Mouse (Mus musculus) layer of hippocampus, adult 8-10 months (tissue): ENCODE measurements around the gene Abcb8. TPM values are rescaled to one million over a fixed set of nuclear protein-coding genes. Genes with fewer than 3 reads are reported as not detected.
A peak's percentile ranks its signal among the peaks of the same experiment; 100 is the strongest.

Experiments used
- DNase-seq, 2 experiments: peaks; one replicate each; pipeline ENCODE4 v3.0.0; 2022; ENCODE audit warnings: low spot score in 2 of 2
- total RNA-seq, 4 experiments: library from RNA; stranded (reverse); gene quantifications; 2 replicates each; pipeline ENCODE4 v1.2.4; 2022

The Abcb8 gene
- total RNA-seq: 10 to 100 TPM; 51.9 to 59.2 (median 56.8) TPM

- peak; percentile 84 to 87 for DNase-seq
Measured at GRCm38 (mm10) chr5:24393392-24393997, at the start of gene Abcb8. TSS of gene Abcb8 (plus strand) at chr5:24393663.

DNA sequence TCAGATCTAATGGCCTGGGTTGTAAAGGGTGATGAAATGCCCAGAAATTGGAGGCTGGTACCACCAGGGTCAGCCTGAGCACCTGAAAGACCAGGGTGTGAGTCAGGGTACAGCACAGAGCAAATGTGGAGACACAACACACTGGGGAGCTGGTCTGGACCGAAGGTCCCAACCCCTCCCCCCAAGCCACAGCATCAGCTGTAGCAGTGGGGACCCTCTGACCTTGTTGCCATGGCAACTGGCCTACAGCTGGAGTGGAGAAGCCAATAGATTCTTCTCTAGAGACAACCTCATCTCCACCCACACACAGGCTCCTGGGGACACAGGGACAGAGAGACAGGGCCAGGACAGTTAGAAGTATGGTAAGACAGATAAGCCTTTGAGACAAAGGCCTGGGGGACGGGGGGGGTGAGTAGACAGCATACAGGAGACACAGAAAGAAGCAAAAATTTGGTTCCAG lies 49.5 kb upstream of the Abcb8 start:
- no peak for DNase-seq

DNA sequence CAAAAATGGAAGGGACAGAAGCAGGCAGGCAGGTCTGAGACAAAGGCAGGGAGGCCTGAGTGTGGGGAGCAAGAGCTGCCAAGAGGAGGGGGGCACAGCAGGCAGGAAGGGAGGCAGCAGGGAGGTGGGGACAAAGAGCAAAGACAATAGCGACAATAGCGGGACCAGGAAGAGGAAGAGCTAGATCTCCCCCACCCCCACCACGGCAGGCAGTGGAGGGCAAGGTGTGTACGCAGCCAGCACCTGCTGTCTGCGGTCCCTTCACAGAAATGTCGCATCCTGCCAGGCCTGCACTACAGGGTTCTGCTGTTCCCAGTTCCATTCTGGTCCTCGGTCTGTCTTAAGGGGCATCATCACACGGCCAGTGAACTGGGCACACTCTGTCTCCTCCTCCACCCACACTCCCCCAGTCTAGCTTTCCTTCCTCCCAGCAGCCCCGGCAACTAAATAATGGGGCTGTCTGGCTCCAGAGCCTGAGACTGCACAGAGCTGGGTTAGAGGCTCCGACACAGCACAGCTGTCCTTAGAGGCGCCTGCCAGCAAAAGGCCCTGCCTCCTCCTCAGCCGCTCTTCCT lies 48.9 kb upstream of the Abcb8 start:
- no peak for DNase-seq

DNA sequence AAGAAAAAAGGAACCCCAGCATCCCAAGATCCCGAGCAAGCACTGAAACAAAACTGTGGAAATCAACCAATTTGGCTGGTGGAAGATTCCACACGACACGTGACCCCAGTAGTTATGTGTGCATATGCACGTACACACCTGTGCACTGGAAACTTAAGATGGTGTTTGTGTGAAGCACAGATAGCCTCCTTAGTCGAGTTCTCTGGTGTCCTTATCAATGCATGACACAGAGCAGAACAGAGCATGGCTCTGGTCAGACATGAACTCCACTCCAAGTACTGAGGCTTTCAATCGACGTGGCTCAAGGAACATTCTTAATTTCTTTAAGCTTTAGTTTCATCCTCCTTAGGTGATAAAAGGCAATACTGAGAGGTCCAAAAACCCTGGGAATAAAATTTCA lies 47.1 kb upstream of the Abcb8 start:
- DNase-seq: no peak

- no peak for DNase-seq
Measured at GRCm38 (mm10) chr5:24347186-24347875, 46.1 kb upstream of the Abcb8 start.

DNA sequence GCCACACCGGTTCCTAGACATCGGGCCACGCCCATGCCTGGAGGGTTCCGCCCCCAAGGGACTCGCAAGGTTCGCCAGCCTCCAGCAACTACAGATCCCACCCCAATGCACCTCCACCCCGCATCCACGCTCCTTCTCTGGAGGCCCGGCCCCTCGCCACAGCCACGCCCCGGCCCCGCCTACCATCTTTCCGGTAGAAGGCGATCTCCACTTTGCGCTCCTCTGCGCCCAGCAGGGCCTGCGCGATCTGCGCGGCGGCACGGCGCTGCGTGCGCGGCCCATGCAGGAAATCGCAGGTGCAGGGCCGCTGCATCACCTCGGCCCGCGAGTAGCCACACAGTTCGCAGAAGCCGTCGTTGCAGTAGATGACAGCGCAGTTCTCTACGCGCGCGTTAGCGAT lies 45.3 kb upstream of the Abcb8 start:
- peak; percentile 25 to 43 for DNase-seq

DNA sequence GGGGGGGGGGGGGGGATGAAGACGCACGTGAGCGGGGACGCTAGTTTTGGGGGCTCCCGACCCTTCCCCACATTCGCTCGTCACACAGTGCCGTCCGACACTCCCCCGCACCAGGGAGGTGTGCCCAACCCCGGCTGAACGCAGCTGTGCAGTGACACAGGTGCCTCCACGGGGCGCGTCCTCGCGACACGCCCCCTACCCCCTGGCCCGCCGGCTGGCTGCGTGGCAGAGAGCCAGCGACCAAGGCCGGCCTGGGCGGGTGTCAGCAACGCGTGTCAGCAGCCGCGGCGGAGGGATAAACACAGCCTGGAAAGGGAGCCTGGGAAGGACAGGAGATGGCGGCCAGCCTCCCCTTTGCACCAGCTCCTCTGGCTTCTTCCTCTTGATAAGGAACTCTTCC lies 44.9 kb upstream of the Abcb8 start:
- DNase-seq: no peak

DNA sequence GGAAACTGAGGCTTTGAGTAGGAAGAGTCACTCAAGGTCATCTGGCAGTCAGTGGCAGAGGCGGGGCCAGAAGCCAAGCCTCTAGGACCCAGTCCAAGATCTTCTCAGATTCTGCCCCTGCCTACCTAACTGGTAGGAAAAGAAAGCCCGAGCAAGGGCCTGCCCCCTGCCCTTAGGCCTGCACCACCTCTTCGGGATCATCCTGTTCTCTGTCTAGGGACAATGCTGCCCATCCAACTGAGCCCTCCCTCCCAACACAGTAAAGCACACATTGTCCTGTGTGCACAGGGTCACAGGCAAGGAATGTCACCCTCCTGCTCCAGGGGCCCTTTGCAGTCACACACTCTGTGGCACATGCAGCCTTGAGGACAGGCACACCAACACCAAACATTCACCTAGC lies 43.4 kb upstream of the Abcb8 start:
- DNase-seq: no peak

DNA sequence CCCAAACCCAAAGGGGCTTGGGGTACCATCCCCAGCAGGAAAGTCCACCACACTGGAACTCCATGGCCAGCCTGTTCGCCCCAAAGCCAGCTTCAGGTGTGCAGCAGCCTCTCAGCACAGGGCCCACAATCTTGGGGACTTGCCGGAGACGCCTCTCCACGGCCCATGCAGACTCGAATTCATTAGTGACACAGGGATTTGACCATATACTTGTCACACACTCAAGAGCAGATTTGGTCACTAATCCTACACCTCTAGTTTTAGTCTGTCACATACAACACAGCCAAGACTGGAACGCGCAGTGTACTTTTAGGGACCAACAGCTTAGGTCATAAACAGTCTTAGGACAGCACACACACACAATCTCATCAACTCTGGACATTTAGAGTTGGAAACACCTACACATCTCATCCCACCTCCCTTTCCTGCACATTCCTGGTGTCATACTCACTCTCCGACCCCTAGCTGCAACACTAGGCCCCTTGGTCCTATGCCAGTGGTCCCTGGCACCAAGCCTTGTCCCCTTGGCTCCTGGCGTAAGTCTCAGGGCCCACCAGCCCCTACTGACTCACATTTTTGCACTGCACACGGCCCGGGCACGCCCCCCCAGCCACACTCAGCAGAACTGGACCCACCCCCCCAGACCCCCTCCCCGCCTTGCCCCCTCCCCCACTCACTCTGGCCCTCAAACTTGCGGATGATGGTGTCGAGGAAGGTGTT lies 42.8 kb upstream of the Abcb8 start:
- DNase-seq: no peak

GRCm38 (mm10) chr5:24351278-24351677 lies 42.2 kb upstream of the Abcb8 start, which contains the start of gene Kcnh2:
TSS of gene Kcnh2 (minus strand) at chr5:24351604.
- DNase-seq: no peak

DNA sequence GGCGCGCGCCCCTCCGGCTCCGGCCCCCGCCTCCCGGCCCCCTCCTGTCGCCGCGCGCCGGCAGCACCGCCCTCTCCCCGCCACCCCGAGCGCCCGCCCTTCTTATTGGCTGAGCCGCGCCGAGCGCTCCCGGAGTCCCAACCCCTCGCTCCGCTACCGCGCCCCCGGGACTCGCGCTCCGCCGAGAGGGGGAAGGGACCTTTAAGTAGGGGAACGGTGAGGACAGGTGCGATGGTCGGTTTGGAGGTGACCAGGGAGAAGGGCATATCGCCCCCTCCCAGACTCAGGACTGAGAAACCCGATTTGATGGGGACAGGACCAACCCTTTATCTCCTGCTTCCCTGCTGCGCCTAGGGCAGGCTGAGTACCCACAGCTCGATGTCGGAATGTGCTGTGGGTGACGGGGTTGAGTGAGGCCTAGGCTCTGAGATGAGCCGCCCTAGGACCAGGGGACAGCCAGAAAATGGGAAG lies 41.7 kb upstream of the Abcb8 start:
- peak; percentile 69 to 78 for DNase-seq

GRCm38 (mm10) chr5:24352251-24352859 lies 41.1 kb upstream of the Abcb8 start:
- DNase-seq: no peak

- no peak for DNase-seq
Measured at GRCm38 (mm10) chr5:24353327-24353726, 40.1 kb upstream of the Abcb8 start.

DNA sequence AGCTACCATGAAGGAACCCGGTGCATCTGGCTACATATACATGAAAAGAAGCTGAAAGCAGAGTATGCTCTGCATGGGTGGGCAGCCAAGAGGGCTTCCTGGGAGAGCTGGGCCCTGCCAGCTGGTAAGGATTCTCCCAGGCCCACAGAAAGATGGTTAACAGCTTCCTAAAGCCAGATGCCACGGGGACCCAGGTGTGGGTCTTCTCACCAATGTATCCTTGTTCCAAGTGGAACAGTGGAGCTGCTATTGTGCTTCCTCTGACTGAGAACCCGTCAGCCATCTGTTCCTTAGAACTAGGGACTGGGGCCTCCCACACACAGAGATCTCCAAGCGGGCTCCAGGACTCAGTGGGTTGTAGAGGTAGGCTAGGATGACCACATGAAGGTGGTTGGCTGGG lies 36.7 kb upstream of the Abcb8 start:
- DNase-seq: no peak

- DNase-seq: no peak
Measured at GRCm38 (mm10) chr5:24357461-24357860, 36.0 kb upstream of the Abcb8 start.

- DNase-seq: peak; percentile 65 to 84
Measured at GRCm38 (mm10) chr5:24360792-24361454, 32.5 kb upstream of the Abcb8 start.

- no peak for DNase-seq
Measured at GRCm38 (mm10) chr5:24363467-24363866, 30.0 kb upstream of the Abcb8 start.

- DNase-seq: no peak
Measured at GRCm38 (mm10) chr5:24364061-24364460, 29.4 kb upstream of the Abcb8 start.

- no peak for DNase-seq
Measured at GRCm38 (mm10) chr5:24364508-24364907, 29.0 kb upstream of the Abcb8 start, which contains the start of gene Nos3. TSS of gene Nos3 (plus strand) at chr5:24364810.

DNA sequence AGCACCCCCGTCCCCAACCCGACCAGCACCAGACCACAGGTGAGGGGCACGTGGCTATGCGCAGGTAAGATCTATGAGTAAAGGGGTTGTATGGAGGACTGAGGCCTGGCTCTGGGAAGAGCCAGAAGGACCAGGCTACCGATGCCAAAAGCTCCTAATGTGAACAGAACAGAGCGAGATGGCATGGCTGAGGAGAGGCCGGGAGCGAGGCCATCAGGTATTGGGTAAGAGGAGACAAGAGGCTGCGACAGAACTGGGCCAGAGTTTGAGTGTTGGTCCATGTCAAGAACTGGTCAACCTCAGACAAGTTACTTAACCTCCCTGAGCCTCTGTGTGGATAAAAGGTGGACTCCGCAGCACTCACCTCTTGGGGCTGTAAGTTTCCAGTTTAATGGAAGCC lies 28.5 kb upstream of the Abcb8 start:
- no peak for DNase-seq

GRCm38 (mm10) chr5:24365528-24365927 lies 27.9 kb upstream of the Abcb8 start:
- DNase-seq: no peak
